17 mouse cellular contexts compared by ENCODE assay signal in the genomic region with DNA sequence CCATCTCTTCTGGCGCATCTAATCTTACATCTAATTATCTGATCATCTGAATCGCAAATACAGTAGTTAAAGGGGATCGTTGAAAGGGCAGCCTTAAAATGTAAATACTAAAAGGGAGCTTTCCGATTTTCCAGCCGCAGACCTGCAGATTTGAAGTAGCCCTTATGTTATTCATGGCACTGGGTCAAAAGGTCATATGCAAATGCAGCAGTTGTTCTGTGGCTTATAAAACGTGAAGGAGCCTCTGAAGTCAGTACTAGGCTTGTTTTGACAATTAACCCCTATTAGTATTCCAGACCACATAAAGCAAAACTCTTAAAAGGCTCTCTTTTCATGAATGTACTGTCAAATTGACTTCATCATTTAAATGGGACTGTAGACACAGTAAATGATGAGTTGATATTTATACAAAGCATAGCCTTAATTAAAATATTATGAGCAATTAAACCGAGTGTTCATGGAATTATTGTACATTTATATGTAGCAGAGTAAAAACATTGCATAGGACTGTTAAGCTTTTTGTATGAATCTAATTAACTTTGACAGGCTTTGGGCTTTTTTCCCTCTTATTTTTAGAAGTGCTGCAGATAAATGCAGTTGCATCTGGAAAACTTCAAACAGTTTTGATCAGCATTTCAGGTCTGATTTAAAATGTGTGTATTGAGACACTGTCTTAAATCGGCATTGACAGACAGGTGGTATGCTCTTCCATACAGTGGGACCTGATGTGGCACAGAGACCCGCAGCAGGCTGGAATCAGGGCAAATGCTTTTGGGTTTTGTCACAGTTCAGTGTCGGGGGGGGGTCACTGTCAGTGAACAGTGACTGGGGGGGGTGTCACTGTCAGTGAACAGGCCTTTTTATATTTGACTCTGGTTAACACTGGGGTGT. TPM values are rescaled to one million over a fixed set of nuclear protein-coding genes. Genes with fewer than 3 reads are reported as not detected.
DNase-seq lines count a peak whose midpoint lies in the region; ATAC-seq and TF ChIP-seq lines count a peak whose summit lies in the region.
"Had no signal": no experiment of that assay in that cellular context is flagged by ENCODE, and none has a peak within 500 bp of the region (broad histone marks: within the 10 kb centered on the region; RNA-seq: fewer than 3 reads in every experiment).

No protein-coding gene starts in this region.

- peaks cover 37% of the 10 kb centered on the region for H3K4me1 ChIP-seq in hindbrain, embryonic 10.5 days (replicated peaks)
- peaks cover 39% of the 10 kb centered on the region for H3K4me1 ChIP-seq in midbrain, embryonic 13.5 days (replicated peaks)
- H3K4me1 ChIP-seq in lung, adult 2 months (ENCODE audit: control insufficient read depth, insufficient read depth, low read length) = no peaks in the 10 kb centered on the region
- no peaks in the 10 kb centered on the region for H3K4me1 ChIP-seq in kidney, adult 2 months (ENCODE audit: control insufficient read depth, insufficient read depth, low read length)
- H3K4me1 ChIP-seq: liver, embryonic 12.5 days had no signal

- peaks cover 5% of the 10 kb centered on the region; the same call in 1 of the 2 replicates for H3K27me3 ChIP-seq in hindbrain, embryonic 10.5 days (ENCODE audit: insufficient read depth, poor library complexity, severe bottlenecking)
- H3K27me3 ChIP-seq in midbrain, embryonic 13.5 days = no peaks in the 10 kb centered on the region
- H3K27me3 ChIP-seq in kidney, adult 2 months (replicated peaks; ENCODE audit: control insufficient read depth, insufficient read depth, low read length) = no peaks in the 10 kb centered on the region
- H3K27me3 ChIP-seq: embryonic facial prominence, embryonic 12.5 days; liver, embryonic 12.5 days had no signal

- ATAC-seq in midbrain, embryonic 13.5 days = peak; percentile 62
- ATAC-seq: liver, embryonic 12.5 days had no signal

- 17% methylated on average over 10 of the region's 10 CpGs for WGBS in hindbrain, embryonic 10.5 days
- WGBS in midbrain, embryonic 13.5 days = 5% methylated on average over 10 of the region's 10 CpGs
- WGBS in lung, adult 2 months = 48% methylated on average over 10 of the region's 10 CpGs
- WGBS in kidney, adult 2 months = 50% methylated on average over 10 of the region's 10 CpGs

- H3K9me3 ChIP-seq in hindbrain, embryonic 10.5 days = no peaks in the 10 kb centered on the region
- no peaks in the 10 kb centered on the region for H3K9me3 ChIP-seq in midbrain, embryonic 13.5 days
- H3K9me3 ChIP-seq: embryonic facial prominence, embryonic 12.5 days; liver, embryonic 12.5 days had no signal

- H3K4me2 ChIP-seq in midbrain, embryonic 13.5 days (replicated peaks) = peak overlapping the region; percentile 36
- H3K4me2 ChIP-seq: embryonic facial prominence, embryonic 12.5 days; liver, embryonic 12.5 days had no signal

- H3K9ac ChIP-seq in midbrain, embryonic 13.5 days (replicated peaks) = no peak overlapping the region
- H3K9ac ChIP-seq: embryonic facial prominence, embryonic 12.5 days; liver, embryonic 12.5 days had no signal

- H3K4me3 ChIP-seq in hindbrain, embryonic 10.5 days = peak overlapping the region; percentile 23
- no peak overlapping the region for H3K4me3 ChIP-seq in midbrain, embryonic 13.5 days (replicated peaks)
- H3K4me3 ChIP-seq in lung, adult 2 months (replicated peaks; ENCODE audit: extremely low read depth, low read depth, low read length) = no peak overlapping the region
- no peak overlapping the region for H3K4me3 ChIP-seq in kidney, adult 2 months (ENCODE audit: insufficient read depth, low read depth, low read length)
- H3K4me3 ChIP-seq: embryonic facial prominence, embryonic 12.5 days; liver, embryonic 12.5 days had no signal

- H3K36me3 ChIP-seq in hindbrain, embryonic 10.5 days = no peaks in the 10 kb centered on the region
- no peaks in the 10 kb centered on the region for H3K36me3 ChIP-seq in midbrain, embryonic 13.5 days
- no peaks in the 10 kb centered on the region for H3K36me3 ChIP-seq in kidney, adult 2 months (ENCODE audit: control insufficient read depth, insufficient read depth, low read length)
- H3K36me3 ChIP-seq: embryonic facial prominence, embryonic 12.5 days; liver, embryonic 12.5 days had no signal

- no peak overlapping the region for H3K27ac ChIP-seq in hindbrain, embryonic 10.5 days
- peak overlapping the region; percentile 56 for H3K27ac ChIP-seq in midbrain, embryonic 13.5 days
- no peak overlapping the region for H3K27ac ChIP-seq in kidney, adult 2 months (ENCODE audit: insufficient read depth, low read depth, low read length)
- H3K27ac ChIP-seq: embryonic facial prominence, embryonic 12.5 days; liver, embryonic 12.5 days had no signal

- no peak for TF ChIP-seq POLR2A in lung, adult 2 months (IDR thresholded peaks at IDR 0.05; ENCODE audit: borderline replicate concordance, extremely low read depth, low read depth, low read length)
- TF ChIP-seq POLR2A in kidney, adult 2 months (IDR thresholded peaks at IDR 0.05; ENCODE audit: low read depth, low read length) = no peak

- peak; percentile 79 for DNase-seq in ES-CJ7 (ENCODE audit: low read depth, low spot score)
- peak; percentile 73 for DNase-seq in embryo, embryonic 10.5 days (ENCODE audit: low spot score)
- DNase-seq in hindbrain, embryonic 10.5 days (ENCODE audit: low spot score) = peak; percentile 9
- no peak for DNase-seq in lung, adult 2 months
- no peak for DNase-seq in spleen, adult 18-20 months
- no peak for DNase-seq in adrenal gland, postnatal 4 days (ENCODE audit: low spot score in 2 of 2)
- no peak for DNase-seq in kidney, adult 2 months
- DNase-seq: adrenal gland, postnatal 14 days; cerebellum, adult 11-12 months; heart, postnatal 4 days; kidney, postnatal 10 days; lung, postnatal 4 days; right cerebral cortex, postnatal 14 days; thymus, postnatal 36 days had no signal

- no peak for TF ChIP-seq CTCF in lung, adult 2 months (IDR thresholded peaks at IDR 0.05; ENCODE audit: insufficient read depth, low read length)
- TF ChIP-seq CTCF in kidney, adult 2 months (conservative IDR thresholded peaks at IDR 0.05; ENCODE audit: insufficient read depth, insufficient read length, low read depth, low read length) = no peak

RNA-seq across cellular contexts. Expression of a gene that starts 54.5 kb away (rescaled TPM):
- 2.3 and 2.4 TPM in 2 replicates for polyA plus RNA-seq in hindbrain, embryonic 10.5 days (2016; fragmentation: Nextera tagmentation; extraction: Ambion mirVana)
- 13.4 and 14.0 TPM in 2 replicates for polyA plus RNA-seq in midbrain, embryonic 13.5 days (2015; fragmentation: Nextera tagmentation; extraction: Ambion mirVana)
- polyA plus RNA-seq in lung, adult 2 months (2012; rRNA removed) = 0.80 and 1.2 TPM in 2 replicates
- total RNA-seq in adrenal gland, postnatal 4 days (2021) = under 1 TPM; 0.45 TPM
- 0.25 and 1.2 TPM in 2 replicates for polyA plus RNA-seq in kidney, adult 2 months (2012; rRNA removed)

Comparison
In these comparisons a context has a peak if more than half of its experiments do, and no peak if none do; other contexts are left out.
1. DNase-seq: peak in ES-CJ7 (single experiment), embryo, embryonic 10.5 days (single experiment) and hindbrain, embryonic 10.5 days (single experiment); none in lung, adult 2 months (single experiment), spleen, adult 18-20 months (0 of 2), adrenal gland, postnatal 4 days (0 of 2) and kidney, adult 2 months (single experiment).